Comparison of ENCODE assay signal across 20 mouse cellular contexts in the genomic region with DNA sequence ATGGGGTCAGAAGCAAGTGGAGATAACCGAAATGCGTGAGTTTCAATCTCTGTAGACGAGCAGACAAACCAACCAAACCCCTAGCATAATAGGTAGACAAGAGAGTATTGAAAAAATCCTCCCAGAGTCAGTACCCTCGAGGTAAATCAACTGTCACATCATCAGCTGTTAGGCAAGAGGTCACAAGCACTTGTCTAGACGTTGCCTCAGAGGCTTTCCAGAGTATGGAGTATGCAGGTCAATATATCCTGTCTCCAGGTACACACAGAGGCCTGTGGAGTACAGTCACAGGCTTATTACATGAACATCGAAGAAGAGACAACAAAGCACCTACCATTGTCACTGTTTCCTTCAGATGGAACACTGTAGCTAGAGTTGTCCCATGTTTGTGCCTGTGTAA.
DNase-seq lines count a peak whose midpoint lies in the region; ATAC-seq and TF ChIP-seq lines count a peak whose summit lies in the region.
"Had no signal": no experiment of that assay in that cellular context is flagged by ENCODE, and none has a peak within 500 bp of the region (broad histone marks: within the 10 kb centered on the region; RNA-seq: fewer than 3 reads in every experiment).

No protein-coding gene starts in this region.

- TF ChIP-seq CTCF in liver, postnatal 0 days (IDR thresholded peaks at IDR 0.05; ENCODE audit: low read depth) = no peak

- no peak overlapping the region for H3K4me2 ChIP-seq in liver, postnatal 0 days (ENCODE audit: low read depth, low read length)
- no peak overlapping the region for H3K4me2 ChIP-seq in liver, embryonic 12.5 days

- no peaks in the 10 kb centered on the region for H3K27me3 ChIP-seq in liver, postnatal 0 days (ENCODE audit: insufficient read depth, low read length)
- no peaks in the 10 kb centered on the region for H3K27me3 ChIP-seq in liver, embryonic 12.5 days (replicated peaks)
- H3K27me3 ChIP-seq: CH12.LX, Patski had no signal

- peaks cover 13% of the 10 kb centered on the region for H3K36me3 ChIP-seq in liver, postnatal 0 days (replicated peaks; ENCODE audit: insufficient read depth, low read length)
- peaks cover 9% of the 10 kb centered on the region; the same call in 1 of the 2 replicates for H3K36me3 ChIP-seq in liver, embryonic 12.5 days
- H3K36me3 ChIP-seq: G1E had no signal

- DNase-seq in liver, postnatal 0 days = peak; percentile 20
- DNase-seq in adipocyte (ENCODE audit: low spot score) = peak; percentile 16
- DNase-seq in heart, postnatal 10 days = no peak
- DNase-seq: adrenal gland, adult 2 months; adrenal gland, adult 8-10 months; adrenal gland, postnatal 10 days; adrenal gland, postnatal 14 days; adrenal gland, postnatal 25 days; adrenal gland, postnatal 36 days; B cell, adult 2 months; cerebellum, adult 11 months; cerebellum, adult 11-12 months; cerebellum, adult 18-20 months; cerebellum, adult 2 months had no signal

- no peak overlapping the region for H3K9ac ChIP-seq in liver, postnatal 0 days (replicated peaks)
- no peak overlapping the region for H3K9ac ChIP-seq in liver, embryonic 12.5 days

- no peak overlapping the region; the same call in 1 of the 2 replicates for H3K27ac ChIP-seq in liver, postnatal 0 days (ENCODE audit: low read depth)
- no peak overlapping the region for H3K27ac ChIP-seq in liver, embryonic 12.5 days

- WGBS in liver, postnatal 0 days (ENCODE audit: insufficient replicate concordance) = 72% methylated on average over 6 of the region's 6 CpGs
- WGBS in liver, embryonic 12.5 days (ENCODE audit: insufficient replicate concordance) = 70% methylated on average over 6 of the region's 6 CpGs

- peaks cover 6% of the 10 kb centered on the region for H3K4me1 ChIP-seq in liver, postnatal 0 days (ENCODE audit: insufficient read depth)
- peaks cover 12% of the 10 kb centered on the region for H3K4me1 ChIP-seq in liver, embryonic 12.5 days

- no peaks in the 10 kb centered on the region for H3K9me3 ChIP-seq in liver, postnatal 0 days (ENCODE audit: low read length)
- H3K9me3 ChIP-seq in liver, embryonic 12.5 days (replicated peaks) = no peaks in the 10 kb centered on the region
- H3K9me3 ChIP-seq: G1E had no signal

- H3K4me3 ChIP-seq in liver, postnatal 0 days (ENCODE audit: low read depth, low read length) = no peak overlapping the region
- H3K4me3 ChIP-seq in liver, embryonic 12.5 days = no peak overlapping the region

- peak; percentile 94 for ATAC-seq in liver, postnatal 0 days
- ATAC-seq in liver, embryonic 12.5 days = no peak
- ATAC-seq: activated CD4-positive, CD25-positive, alpha-beta regulatory T cell, adult 4 months; CD4-positive, CD25-positive, alpha-beta regulatory T cell, adult 4 months; Patski had no signal

- intact Hi-C loops in heart, postnatal 10 days (cut with DNase I) = loop anchor here (5.0 kb wide), 1 partner anchor 155 kb away; a partner anchor contains a TSS

- TF ChIP-seq EP300 in liver, postnatal 0 days (IDR thresholded peaks at IDR 0.05; ENCODE audit: low read depth) = no peak

Comparison
In these comparisons a context has a peak if more than half of its experiments do, and no peak if none do; other contexts are left out.
1. DNase-seq: peak in liver, postnatal 0 days (single experiment) and adipocyte (single experiment); none in heart, postnatal 10 days (0 of 2).